Mouse (Mus musculus) hindbrain, embryonic 16.5 days (tissue): Measurements from ENCODE around the gene Gpx2. TPM values are rescaled to one million over a fixed set of nuclear protein-coding genes. Genes with fewer than 3 reads are reported as not detected.

Experiments
- ATAC-seq: fragments of 200-750 bp; cut with Nextera tagmentation; 2 replicates; pipeline ENCODE4 v1.8.0; 2017; ENCODE audit warnings: moderate TSS enrichment, moderate library complexity
- H3K27ac ChIP-seq: fragments of 300-500 bp; sonication (generic); 2 replicates; pipeline ENCODE4 v1.5.1; 2014; ENCODE audit warnings: low read depth, mild to moderate bottlenecking, control low read depth, low read length, moderate library complexity
- H3K27me3 ChIP-seq: fragments of 300-500 bp; sonication (generic); replicated peaks from 2 replicates; pipeline ENCODE4 v1.6.1; 2014; ENCODE audit warnings: low read length; ENCODE audit not compliant: control insufficient read depth, insufficient read depth
- H3K36me3 ChIP-seq: fragments of 300-500 bp; sonication (generic); 2 replicates; pipeline ENCODE4 v1.6.1; 2014; ENCODE audit warnings: mild to moderate bottlenecking, low read length, moderate library complexity, mixed read lengths; ENCODE audit not compliant: control insufficient read depth, insufficient read depth
- H3K4me1 ChIP-seq: fragments of 300-500 bp; sonication (generic); 2 replicates; pipeline ENCODE4 v1.6.1; 2014; ENCODE audit warnings: low read depth, low read length; ENCODE audit not compliant: control insufficient read depth, insufficient read depth
- H3K4me2 ChIP-seq: fragments of 300-500 bp; sonication (generic); 2 replicates; pipeline ENCODE4 v1.6.1; 2014; ENCODE audit warnings: mild to moderate bottlenecking, low read length, control low read depth, moderate library complexity
- H3K4me3 ChIP-seq: fragments of 300-500 bp; sonication (generic); 2 replicates; pipeline ENCODE4 v1.5.1; 2014; ENCODE audit warnings: mild to moderate bottlenecking, low read length, control low read depth, moderate library complexity
- H3K9ac ChIP-seq: fragments of 300-500 bp; sonication (generic); 2 replicates; pipeline ENCODE4 v1.6.1; 2014; ENCODE audit warnings: low read depth, mild to moderate bottlenecking, control low read depth, low read length, moderate library complexity
- H3K9me3 ChIP-seq: fragments of 300-500 bp; sonication (generic); 2 replicates; pipeline ENCODE4 v1.6.1; 2014; ENCODE audit warnings: mild to moderate bottlenecking, low read length, moderate library complexity; ENCODE audit not compliant: control insufficient read depth
- WGBS: fragments of 180-500 bp; shearing (Covaris S2); extraction: QIAGEN DNeasy Blood & Tissue Kit; methylation state at CpG from one replicate; pipeline ENCODE4 v1.1.7; 2014; 5-methylcytosine and 5-hydroxymethylcytosine counted together
- polyA plus RNA-seq: library from polyadenylated mRNA; unstranded; fragments of >200 nt; fragmentation: Nextera tagmentation; extraction: Ambion mirVana; gene quantifications from 2 replicates; pipeline ENCODE4 v1.2.1, GENCODE M21; 2015

The Gpx2 gene
- polyA plus RNA-seq, result 0.20 and 0.67 TPM in 2 replicates

DNA sequence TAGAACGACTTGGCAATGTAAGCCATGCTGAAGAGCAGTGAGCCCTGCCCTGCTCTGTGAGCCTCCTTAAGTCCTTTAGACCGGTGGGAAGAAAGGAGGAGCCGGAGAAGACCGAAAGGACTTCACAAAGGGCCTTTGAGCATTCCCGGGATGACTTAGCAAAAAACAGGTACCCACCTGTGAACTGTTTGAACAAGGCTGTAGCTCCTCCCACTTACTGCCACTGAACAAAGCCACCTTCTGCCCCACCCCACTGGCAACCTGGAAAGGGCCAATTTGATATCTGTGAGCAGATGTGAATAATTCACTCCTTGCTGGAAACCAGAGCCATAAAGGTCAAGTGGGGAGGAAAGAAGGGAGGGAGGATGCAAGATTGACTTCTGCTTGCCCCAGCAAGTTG is at the start of gene Gpx2:
Gene Gpx2, minus strand, starts transcription at position 205 of the 400 bp plus-strand sequence.
- no peak for ATAC-seq
- H3K27me3 ChIP-seq, result no peaks in the 10 kb centered on the region
- H3K9ac ChIP-seq, result no peak within 1 kb of the TSS
- peaks cover 4% of the 10 kb centered on the region for H3K36me3 ChIP-seq
- H3K27ac ChIP-seq, result no peak within 1 kb of the TSS
- H3K4me3 ChIP-seq, result no peak within 1 kb of the TSS
- no peaks in the 10 kb centered on the region for H3K4me1 ChIP-seq
- H3K9me3 ChIP-seq, result no peaks in the 10 kb centered on the region
- 82% methylated on average over 5 of the region's 5 CpGs for WGBS
- no peak within 1 kb of the TSS for H3K4me2 ChIP-seq

- H3K27me3 ChIP-seq, result no peaks in the 10 kb centered on the region
- no peak for ATAC-seq
- H3K36me3 ChIP-seq, result no peaks in the 10 kb centered on the region
- no peak overlapping the region for H3K4me3 ChIP-seq
- H3K9ac ChIP-seq, result no peak overlapping the region
- 91% methylated on average over 15 of the region's 15 CpGs for WGBS
- no peaks in the 10 kb centered on the region; the same call in 1 of the 2 replicates for H3K4me1 ChIP-seq
- no peak overlapping the region for H3K27ac ChIP-seq
- no peak overlapping the region for H3K4me2 ChIP-seq
- H3K9me3 ChIP-seq, result no peaks in the 10 kb centered on the region
Observed at GRCm38 (mm10) chr12:76844346-76845061, 49.1 kb upstream of the Gpx2 start.

DNA sequence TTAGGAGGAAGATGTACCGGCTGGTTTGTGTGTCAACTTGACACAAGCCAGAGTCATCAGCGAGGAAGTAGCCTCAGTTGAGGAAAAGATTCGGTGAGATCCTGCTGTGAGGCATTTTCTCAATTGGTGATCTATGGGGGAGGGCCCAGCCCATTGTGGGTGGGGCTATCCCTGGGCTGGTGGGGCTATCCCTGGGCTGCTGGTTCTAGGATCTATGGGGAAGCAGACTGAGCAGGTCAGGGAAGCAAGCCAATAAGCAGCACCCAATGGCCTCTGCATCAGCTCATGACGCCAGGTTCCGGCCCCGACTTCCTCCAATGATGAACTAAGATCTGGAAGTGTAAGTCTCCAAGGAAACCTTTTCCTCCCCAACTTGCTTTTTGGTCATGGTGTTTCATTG is 44.7 kb upstream of the Gpx2 start:
- 69% methylated on average over 6 of the region's 6 CpGs for WGBS
- no peak for ATAC-seq
- Histone ChIP-seq H3K4me2 (no peak overlapping the region), H3K27ac (no peak overlapping the region), H3K36me3 (no peaks in the 10 kb centered on the region), H3K4me1 (peaks cover 12% of the 10 kb centered on the region), H3K9me3 (no peaks in the 10 kb centered on the region), H3K4me3 (no peak overlapping the region), H3K27me3 (no peaks in the 10 kb centered on the region), H3K9ac (no peak overlapping the region)

DNA sequence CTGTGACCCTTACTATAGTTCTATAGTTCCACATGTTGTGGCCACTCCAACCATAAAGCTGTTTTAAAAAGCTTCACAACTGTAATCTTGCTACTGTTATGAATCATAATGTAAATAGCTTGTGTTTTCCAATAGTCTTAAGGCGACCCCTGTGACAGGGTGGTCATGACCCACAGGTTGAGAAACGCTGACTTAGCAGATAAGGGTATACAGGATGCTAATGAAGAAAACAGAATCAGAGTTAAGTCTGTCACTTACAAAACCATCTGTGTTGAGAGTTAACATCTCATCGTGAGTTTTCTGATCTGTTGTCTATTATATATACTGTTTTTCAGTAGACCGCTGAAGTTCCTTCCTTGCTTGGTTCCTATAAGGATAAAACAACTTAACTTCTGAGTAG is 43.9 kb upstream of the Gpx2 start:
- Histone ChIP-seq H3K4me3 (no peak overlapping the region), H3K4me1 (peaks cover 12% of the 10 kb centered on the region), H3K9ac (no peak overlapping the region), H3K27ac (no peak overlapping the region), H3K36me3 (no peaks in the 10 kb centered on the region), H3K4me2 (no peak overlapping the region), H3K27me3 (no peaks in the 10 kb centered on the region), H3K9me3 (no peaks in the 10 kb centered on the region)
- 95% methylated on average over 4 of the region's 4 CpGs for WGBS
- no peak for ATAC-seq

- peaks cover 12% of the 10 kb centered on the region for H3K4me1 ChIP-seq
- no peak for ATAC-seq
- H3K9me3 ChIP-seq, result no peaks in the 10 kb centered on the region
- no peaks in the 10 kb centered on the region for H3K27me3 ChIP-seq
- H3K36me3 ChIP-seq, result no peaks in the 10 kb centered on the region
- H3K27ac ChIP-seq, result peak overlapping the region; percentile 88
- H3K4me2 ChIP-seq, result peak overlapping the region; percentile 62
- H3K9ac ChIP-seq, result peak overlapping the region; percentile 75
- 16% methylated on average over 19 of the region's 21 CpGs for WGBS
- peak overlapping the region; percentile 76 for H3K4me3 ChIP-seq
Observed at GRCm38 (mm10) chr12:76837844-76838650, 42.7 kb upstream of the Gpx2 start.

DNA sequence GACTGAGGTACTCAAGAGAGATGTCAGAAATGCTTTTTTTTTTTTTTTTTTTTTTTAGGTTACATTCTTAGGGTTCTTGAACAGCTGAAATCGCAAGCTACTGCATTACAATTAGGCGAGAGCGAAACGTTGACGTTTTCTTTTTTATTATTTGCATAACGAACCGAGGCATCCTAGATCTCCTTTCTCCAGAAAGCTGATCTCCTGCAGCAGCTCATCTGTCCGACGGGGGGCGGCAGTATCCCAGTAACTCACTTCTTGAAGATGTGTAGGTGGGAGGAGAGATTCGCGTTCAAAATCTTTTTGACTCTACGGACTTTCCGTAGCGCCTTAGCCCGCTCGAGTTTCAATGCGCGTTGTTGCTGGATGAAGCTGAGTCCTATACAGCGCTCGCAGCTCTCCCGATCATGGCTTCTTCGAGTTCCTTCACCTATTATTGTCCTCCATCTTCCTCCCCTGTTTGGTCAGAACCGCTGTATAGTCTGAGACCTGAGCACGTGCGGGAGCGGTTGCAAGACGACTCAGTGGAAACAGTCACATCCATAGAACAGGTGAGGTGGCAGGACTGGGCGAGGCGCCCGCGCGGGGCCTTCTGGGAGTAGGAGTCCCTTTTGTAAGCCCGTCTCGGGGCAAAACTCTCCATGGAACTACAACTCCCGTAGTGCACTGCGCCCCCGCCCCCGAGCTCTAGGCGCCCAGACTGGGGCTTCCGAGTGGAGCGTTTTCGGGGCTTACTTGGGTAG is 41.9 kb upstream of the Gpx2 start:
- no peaks in the 10 kb centered on the region for H3K9me3 ChIP-seq
- peak; percentile 99 for ATAC-seq
- under 1% methylated on average over 43 of the region's 43 CpGs for WGBS

DNA sequence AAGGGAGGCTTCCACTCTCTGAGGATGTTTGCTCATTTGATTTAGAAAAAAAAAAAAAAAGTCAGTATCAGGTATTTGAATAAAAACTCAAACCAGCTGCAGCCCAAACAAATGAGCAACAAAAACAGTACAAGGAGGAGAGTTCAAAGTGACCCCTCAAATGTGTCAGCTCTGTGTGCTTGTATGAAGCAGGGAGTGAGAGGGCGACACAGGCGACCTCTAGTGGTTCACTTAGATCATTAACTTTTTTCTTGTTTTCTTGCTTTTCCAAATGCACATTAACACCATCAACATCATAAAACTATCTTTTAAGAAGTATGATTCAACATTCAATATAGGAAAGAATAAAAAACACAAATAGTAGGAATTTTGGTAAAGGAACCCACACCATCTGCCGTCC is 37.4 kb upstream of the Gpx2 start:
- Histone ChIP-seq H3K4me2 (no peak overlapping the region), H3K9me3 (no peaks in the 10 kb centered on the region), H3K9ac (no peak overlapping the region), H3K4me3 (no peak overlapping the region), H3K27ac (no peak overlapping the region), H3K27me3 (no peaks in the 10 kb centered on the region), H3K36me3 (no peaks in the 10 kb centered on the region), H3K4me1 (no peaks in the 10 kb centered on the region; the same call in 1 of the 2 replicates)
- WGBS, result 3% methylated on average over 3 of the region's 3 CpGs
- no peak for ATAC-seq

More for the DNA sequence above, 41.9 kb upstream of the Gpx2 start:
- H3K27me3 ChIP-seq, result no peaks in the 10 kb centered on the region
- H3K27ac ChIP-seq, result peak overlapping the region; percentile 88
- H3K4me3 ChIP-seq, result peak overlapping the region; percentile 76
- peaks cover 12% of the 10 kb centered on the region for H3K4me1 ChIP-seq
- peak overlapping the region; percentile 62 for H3K4me2 ChIP-seq
- peak overlapping the region; percentile 75 for H3K9ac ChIP-seq
- no peaks in the 10 kb centered on the region for H3K36me3 ChIP-seq

- Histone ChIP-seq H3K9me3 (no peaks in the 10 kb centered on the region), H3K4me2 (no peak overlapping the region), H3K4me1 (peaks cover 15% of the 10 kb centered on the region), H3K27ac (no peak overlapping the region), H3K36me3 (no peaks in the 10 kb centered on the region), H3K9ac (no peak overlapping the region), H3K27me3 (no peaks in the 10 kb centered on the region), H3K4me3 (no peak overlapping the region)
- 50% methylated on average over 4 of the region's 4 CpGs for WGBS
- no peak for ATAC-seq
Observed at GRCm38 (mm10) chr12:76825283-76825682, 29.9 kb upstream of the Gpx2 start.

DNA sequence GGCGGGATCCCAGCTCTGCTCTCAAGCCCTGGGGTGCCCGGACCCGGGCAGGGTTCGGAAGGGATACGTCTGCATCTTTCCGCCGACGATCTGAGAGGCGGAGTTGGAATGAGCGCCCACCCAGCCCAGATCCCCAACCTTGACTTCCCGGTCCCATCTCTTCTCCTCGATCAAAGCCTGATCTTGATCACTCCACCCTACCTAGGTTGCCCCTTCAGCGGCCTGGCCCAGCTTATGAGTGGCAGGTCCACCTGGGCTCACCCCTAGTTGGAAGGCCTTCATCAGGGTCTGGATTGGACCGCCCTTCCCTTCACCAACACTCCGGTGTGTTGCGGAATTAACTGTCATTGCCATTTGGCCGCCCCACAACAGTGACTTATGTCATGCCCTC is 27.3 kb upstream of the Gpx2 start, which contains the start of gene Rab15:
Gene Rab15, minus strand, starts transcription at position 258 of the 391 bp plus-strand sequence.
- Histone ChIP-seq H3K9ac (peak within 1 kb of the TSS; percentile 91), H3K27me3 (no peaks in the 10 kb centered on the region), H3K36me3 (no peaks in the 10 kb centered on the region), H3K4me3 (peak within 1 kb of the TSS; percentile 62), H3K4me1 (peaks cover 27% of the 10 kb centered on the region), H3K27ac (peak within 1 kb of the TSS; percentile 80), H3K4me2 (peak within 1 kb of the TSS; percentile 79), H3K9me3 (no peaks in the 10 kb centered on the region)
- WGBS, result under 1% methylated on average over 17 of the region's 17 CpGs
- peak; percentile 51 for ATAC-seq
